Mouse (Mus musculus) hindbrain, embryonic 10.5 days (tissue): ENCODE measurements around the gene Fam43a. TPM values are rescaled to one million over a fixed set of nuclear protein-coding genes. Genes with fewer than 3 reads are reported as not detected.

Source experiments
- DNase-seq: peaks from one replicate; pipeline ENCODE4 v3.0.0-alpha.2; 2017; ENCODE audit warnings: low spot score
- H3K27ac ChIP-seq: fragments of 300-500 bp; sonication (generic); 2 replicates; pipeline ENCODE4 v1.5.1; 2016; ENCODE audit warnings: mild to moderate bottlenecking, moderate library complexity
- H3K27me3 ChIP-seq: fragments of 300-500 bp; sonication (generic); 2 replicates; pipeline ENCODE4 v1.6.1; 2016; ENCODE audit warnings: mild to moderate bottlenecking; ENCODE audit not compliant: poor library complexity, insufficient read depth, severe bottlenecking
- H3K36me3 ChIP-seq: fragments of 300-500 bp; sonication (generic); 2 replicates; pipeline ENCODE4 v1.6.1; 2016; ENCODE audit warnings: mild to moderate bottlenecking, moderate library complexity
- H3K4me1 ChIP-seq: fragments of 300-500 bp; sonication (generic); replicated peaks from 2 replicates; pipeline ENCODE4 v1.6.1; 2016; ENCODE audit warnings: mild to moderate bottlenecking
- H3K4me3 ChIP-seq: fragments of 300-500 bp; sonication (generic); 2 replicates; pipeline ENCODE4 v1.5.1; 2016; ENCODE audit warnings: mild to moderate bottlenecking, moderate library complexity
- H3K9me3 ChIP-seq: fragments of 300-500 bp; sonication (generic); 2 replicates; pipeline ENCODE4 v1.6.1; 2016; ENCODE audit warnings: mild to moderate bottlenecking, moderate library complexity
- WGBS: fragments of 180-500 bp; shearing (Covaris S2); methylation state at CpG from one replicate; pipeline ENCODE4 v1.1.7; 2016; 5-methylcytosine and 5-hydroxymethylcytosine counted together
- polyA plus RNA-seq: library from polyadenylated mRNA; unstranded; fragments of >200 nt; fragmentation: Nextera tagmentation; extraction: Ambion mirVana; gene quantifications from 2 replicates; pipeline ENCODE4 v1.2.1, GENCODE M21; 2016

Fam43a gene
- polyA plus RNA-seq, 1 experiment from 2014 or later: 16.6 TPM

DNA sequence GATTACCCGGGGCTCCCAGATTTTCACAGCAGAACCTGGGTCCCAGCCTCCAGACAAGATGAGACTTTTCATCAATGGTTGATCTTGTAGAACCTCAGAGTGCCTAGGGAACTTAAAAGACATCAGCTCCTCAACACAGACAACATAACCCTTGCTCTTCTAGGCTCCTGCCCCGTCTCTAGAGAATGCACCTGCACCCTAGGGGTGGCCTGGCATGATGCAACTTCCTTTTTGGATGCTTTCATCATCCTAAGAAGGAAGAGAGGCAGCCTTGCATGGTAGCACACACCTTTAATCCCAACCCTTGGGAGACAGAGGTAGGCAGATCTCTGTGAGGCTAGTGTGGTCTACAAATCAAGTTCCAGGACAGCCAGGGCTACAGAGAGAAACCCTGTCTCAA is 25.1 kb downstream of the Fam43a start:
- Histone ChIP-seq H3K9me3 (no peaks in the 10 kb centered on the region), H3K27ac (no peak overlapping the region), H3K36me3 (no peaks in the 10 kb centered on the region), H3K4me3 (no peak overlapping the region), H3K27me3 (no peaks in the 10 kb centered on the region), H3K4me1 (peaks cover 5% of the 10 kb centered on the region)
- no peak for DNase-seq
- WGBS: 82% methylated on average over 2 of the region's 2 CpGs

DNA sequence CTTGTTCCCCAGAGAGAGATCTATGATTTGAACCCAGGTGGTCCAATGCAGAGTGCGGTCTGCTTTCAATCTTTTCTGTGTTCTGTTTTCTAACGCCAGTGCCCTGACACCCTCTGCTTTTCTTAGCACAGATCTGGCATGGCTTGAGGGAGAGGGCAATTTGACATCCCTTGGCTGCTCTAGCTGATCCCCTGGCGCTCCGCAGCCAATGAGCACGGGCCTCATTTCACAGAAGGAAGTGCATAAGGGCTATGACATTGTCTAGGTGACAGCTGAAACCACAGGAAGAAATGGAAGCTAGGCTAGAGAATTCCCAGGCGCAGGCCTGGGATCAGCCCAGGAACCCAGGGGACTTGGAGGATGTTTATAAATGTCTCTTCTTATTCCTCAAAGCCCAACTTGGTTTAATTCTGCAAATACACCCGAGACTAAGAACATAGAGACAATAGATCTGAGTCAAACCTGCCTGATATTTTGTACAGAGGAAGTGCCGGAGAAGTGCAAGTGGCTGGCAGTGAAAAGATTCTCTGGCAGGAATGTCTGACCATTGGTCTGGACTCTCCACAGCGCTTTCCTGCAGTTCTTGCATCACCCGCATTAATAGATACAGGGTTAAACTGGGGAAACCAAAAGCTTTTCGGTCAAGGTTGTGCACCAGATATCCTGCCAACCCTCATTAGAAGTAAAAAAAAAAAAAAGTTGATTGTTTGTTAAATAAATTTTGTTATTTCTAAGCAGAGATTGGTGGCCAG is 28.2 kb downstream of the Fam43a start:
- Histone ChIP-seq H3K4me3 (no peak overlapping the region), H3K36me3 (no peaks in the 10 kb centered on the region), H3K27ac (peak overlapping the region; percentile 53; the same call in 1 of the 2 replicates), H3K27me3 (no peaks in the 10 kb centered on the region), H3K4me1 (peaks cover 5% of the 10 kb centered on the region), H3K9me3 (no peaks in the 10 kb centered on the region)
- 72% methylated on average over 11 of the region's 11 CpGs for WGBS
- DNase-seq: no peak

DNA sequence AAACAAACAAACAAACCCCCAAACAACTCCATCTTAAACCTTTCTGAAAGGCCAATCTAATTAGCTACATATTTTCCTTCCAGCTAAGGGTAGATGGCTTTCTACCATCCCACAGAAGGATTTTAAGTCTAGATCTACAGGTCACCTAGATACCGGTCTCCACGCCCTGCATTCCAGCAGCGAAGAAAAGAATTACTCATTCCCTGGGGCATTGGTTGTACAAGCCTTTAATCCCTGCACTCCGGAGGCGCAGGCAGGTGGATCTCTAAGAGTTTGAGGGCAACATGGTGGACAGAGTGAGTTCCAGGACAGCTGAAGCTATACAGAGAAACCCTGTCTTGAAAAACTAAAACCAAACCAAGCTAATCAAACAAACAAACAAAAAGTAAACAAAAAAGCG is 28.9 kb downstream of the Fam43a start:
- no peak for DNase-seq

DNA sequence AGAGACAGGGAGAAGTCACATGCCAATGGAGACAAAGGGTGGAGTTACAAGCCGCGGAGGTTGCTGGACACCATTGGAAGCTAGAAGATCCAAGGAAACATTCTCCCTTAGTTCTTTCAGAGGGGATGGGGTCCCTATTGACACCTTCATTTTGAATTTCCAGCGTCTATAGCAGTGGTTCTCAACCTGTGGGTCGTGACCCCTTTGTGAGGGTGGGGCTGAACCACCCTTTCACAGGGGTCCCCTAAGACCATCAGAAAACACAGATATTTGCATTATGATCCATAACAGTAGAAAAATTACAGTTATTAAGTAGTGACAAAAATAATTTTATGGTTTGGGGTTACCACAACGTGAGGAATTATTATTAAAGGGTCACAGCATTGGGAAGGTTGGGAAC is 30.0 kb downstream of the Fam43a start:
- H3K9me3 ChIP-seq: no peaks in the 10 kb centered on the region
- DNase-seq: no peak
- H3K36me3 ChIP-seq: no peaks in the 10 kb centered on the region
- H3K27me3 ChIP-seq: no peaks in the 10 kb centered on the region
- no peak overlapping the region for H3K27ac ChIP-seq
- no peak overlapping the region for H3K4me3 ChIP-seq
- peaks cover 14% of the 10 kb centered on the region for H3K4me1 ChIP-seq
- 90% methylated on average over 5 of the region's 5 CpGs for WGBS

More for the DNA sequence above, 28.9 kb downstream of the Fam43a start:
- Histone ChIP-seq H3K4me3 (no peak overlapping the region), H3K36me3 (no peaks in the 10 kb centered on the region), H3K9me3 (no peaks in the 10 kb centered on the region), H3K27ac (no peak overlapping the region), H3K27me3 (no peaks in the 10 kb centered on the region), H3K4me1 (peaks cover 5% of the 10 kb centered on the region)
- WGBS: 67% methylated on average over 6 of the region's 6 CpGs

DNA sequence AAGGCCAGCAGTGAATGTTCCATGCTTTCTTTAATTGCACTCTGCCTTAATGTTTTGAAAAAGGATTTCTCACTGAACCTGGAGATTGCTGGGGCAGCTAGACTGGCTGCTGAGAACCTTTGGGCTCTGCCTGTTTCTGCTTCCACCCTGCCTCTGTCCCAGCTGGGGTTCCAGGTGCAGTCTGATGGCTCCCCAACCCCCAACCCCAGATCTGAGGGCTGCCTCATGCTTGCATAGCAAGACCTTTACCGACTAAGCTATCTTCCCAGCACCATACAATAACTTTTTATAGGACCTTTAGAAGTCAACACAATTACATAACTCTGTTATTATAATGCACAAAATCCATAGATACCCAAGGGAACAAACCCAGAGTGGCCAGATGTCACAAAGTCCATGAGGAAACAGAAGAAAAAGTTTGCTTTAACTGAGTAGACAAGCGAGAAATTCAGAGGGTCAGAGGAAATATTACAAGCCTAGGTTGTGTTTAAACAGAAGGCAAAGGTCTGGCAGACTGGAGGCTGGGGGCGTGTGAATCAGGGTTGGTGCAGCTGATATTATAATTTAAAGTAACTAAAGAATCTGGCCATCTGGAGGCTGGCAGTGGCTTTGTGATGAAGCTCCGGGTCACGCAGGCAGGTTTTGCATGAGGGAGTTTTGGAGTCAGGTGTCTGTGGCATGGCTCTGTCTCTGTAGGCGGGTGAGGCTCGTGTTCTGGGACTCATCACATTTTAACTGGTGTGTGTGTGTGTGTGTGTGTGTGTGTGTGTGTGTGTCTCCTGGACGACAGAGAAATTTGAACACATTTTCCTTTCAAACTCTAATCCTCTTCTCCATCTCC is 34.6 kb downstream of the Fam43a start:
- DNase-seq: no peak

DNA sequence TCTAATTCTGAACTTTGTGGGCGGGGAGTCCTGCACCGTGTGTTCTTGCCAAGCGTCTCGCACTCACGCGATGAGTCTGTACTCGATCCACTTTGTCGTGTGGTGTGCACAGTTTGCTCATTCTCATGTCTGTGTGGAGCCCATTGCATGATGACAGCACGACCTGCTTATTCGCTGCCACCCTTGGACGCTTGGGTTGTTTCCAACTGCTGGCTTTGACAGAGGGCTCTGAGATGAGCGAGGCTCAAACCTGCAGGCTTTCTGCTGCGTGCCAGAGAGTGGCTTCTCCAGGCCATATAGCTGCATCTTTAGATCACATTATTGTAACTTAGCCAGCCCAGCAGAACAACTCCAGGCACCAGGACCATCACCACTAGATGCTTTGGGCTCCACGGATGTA is 39.1 kb downstream of the Fam43a start:
- H3K36me3 ChIP-seq: no peaks in the 10 kb centered on the region
- H3K27me3 ChIP-seq: no peaks in the 10 kb centered on the region
- H3K27ac ChIP-seq: no peak overlapping the region
- 95% methylated on average over 14 of the region's 14 CpGs for WGBS
- no peak overlapping the region for H3K4me3 ChIP-seq
- peaks cover 3% of the 10 kb centered on the region for H3K9me3 ChIP-seq
- peaks cover 19% of the 10 kb centered on the region for H3K4me1 ChIP-seq
- DNase-seq: no peak

More for the DNA sequence above, 34.6 kb downstream of the Fam43a start:
- Histone ChIP-seq H3K9me3 (no peaks in the 10 kb centered on the region), H3K4me3 (no peak overlapping the region), H3K27me3 (no peaks in the 10 kb centered on the region), H3K36me3 (no peaks in the 10 kb centered on the region), H3K4me1 (peaks cover 15% of the 10 kb centered on the region), H3K27ac (no peak overlapping the region)
- WGBS: 63% methylated on average over 8 of the region's 8 CpGs

DNA sequence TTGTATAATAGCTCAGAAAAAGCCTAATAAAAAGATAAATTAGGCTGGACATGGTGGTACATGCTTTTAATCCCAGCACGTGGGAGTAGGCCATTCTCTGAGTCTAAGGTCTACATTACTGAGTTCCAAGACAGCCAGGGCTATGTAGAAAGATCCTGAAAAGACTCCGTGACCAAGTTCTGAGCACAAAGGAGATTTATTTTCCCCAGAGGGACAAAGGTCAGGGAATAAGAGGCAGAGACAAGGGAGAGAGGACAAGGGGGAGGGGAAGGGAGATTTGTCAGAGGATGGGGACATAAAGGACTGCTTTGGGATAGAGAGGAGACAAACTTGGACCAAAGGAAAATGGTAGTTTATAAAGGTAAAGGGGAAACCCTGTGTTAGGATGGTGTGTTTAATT is 41.1 kb downstream of the Fam43a start:
- H3K36me3 ChIP-seq: no peaks in the 10 kb centered on the region
- H3K4me1 ChIP-seq: 0 out of 2 replicates have a peak, but pooled peaks cover 4% of the 10 kb centered on the region
- no peak overlapping the region for H3K27ac ChIP-seq
- 34% methylated on average over 2 of the region's 2 CpGs for WGBS
- H3K9me3 ChIP-seq: peaks cover 3% of the 10 kb centered on the region
- H3K27me3 ChIP-seq: no peaks in the 10 kb centered on the region
- no peak overlapping the region for H3K4me3 ChIP-seq
- no peak for DNase-seq

DNA sequence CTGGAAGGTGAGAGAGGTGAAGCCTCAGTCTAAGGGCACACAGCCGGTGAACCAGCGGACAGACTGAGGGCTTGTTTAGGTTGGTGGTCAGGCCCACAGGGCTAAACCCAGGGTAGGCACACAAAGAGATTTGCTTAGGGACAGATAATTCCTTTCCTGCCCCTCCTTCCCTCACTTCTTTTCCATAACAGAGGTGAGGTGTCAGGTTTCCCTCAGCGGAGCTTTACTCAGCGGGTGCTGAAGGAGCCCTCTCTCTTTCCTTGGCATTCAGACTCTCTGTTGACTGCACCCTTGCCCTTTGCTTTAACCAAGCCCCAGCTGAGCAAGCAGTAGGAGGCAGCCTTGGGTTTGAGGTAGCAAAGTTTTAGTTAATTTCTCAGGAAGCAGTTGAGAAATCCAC is 41.9 kb downstream of the Fam43a start:
- Histone ChIP-seq H3K9me3 (peaks cover 3% of the 10 kb centered on the region), H3K4me1 (peaks cover 11% of the 10 kb centered on the region), H3K4me3 (no peak overlapping the region), H3K27ac (no peak overlapping the region), H3K27me3 (no peaks in the 10 kb centered on the region), H3K36me3 (no peaks in the 10 kb centered on the region)
- 19% methylated on average over 4 of the region's 4 CpGs for WGBS
- DNase-seq: no peak

DNA sequence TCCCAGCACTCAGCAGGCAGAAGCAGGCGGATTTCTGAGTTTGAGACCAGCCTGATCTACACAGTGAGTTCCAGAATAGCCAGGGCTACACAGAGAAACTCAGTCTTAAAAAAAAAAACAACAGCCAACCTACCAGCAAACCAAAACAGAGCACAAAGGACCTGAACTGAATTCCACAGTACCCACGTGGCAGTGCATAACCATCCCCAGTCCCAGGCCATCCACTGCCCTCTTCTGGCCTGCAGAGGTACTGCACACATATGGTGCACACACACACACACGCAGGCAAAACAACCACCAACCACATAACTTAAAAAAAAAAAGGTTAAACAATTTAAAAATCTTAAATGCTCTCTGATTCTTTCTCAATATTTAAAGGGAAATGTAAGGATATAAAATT is 42.7 kb downstream of the Fam43a start:
- no peak for DNase-seq
- 77% methylated on average over 3 of the region's 3 CpGs for WGBS
- Histone ChIP-seq H3K27me3 (no peaks in the 10 kb centered on the region), H3K4me1 (peaks cover 12% of the 10 kb centered on the region), H3K36me3 (no peaks in the 10 kb centered on the region), H3K27ac (no peak overlapping the region), H3K4me3 (no peak overlapping the region), H3K9me3 (peaks cover 3% of the 10 kb centered on the region)

DNA sequence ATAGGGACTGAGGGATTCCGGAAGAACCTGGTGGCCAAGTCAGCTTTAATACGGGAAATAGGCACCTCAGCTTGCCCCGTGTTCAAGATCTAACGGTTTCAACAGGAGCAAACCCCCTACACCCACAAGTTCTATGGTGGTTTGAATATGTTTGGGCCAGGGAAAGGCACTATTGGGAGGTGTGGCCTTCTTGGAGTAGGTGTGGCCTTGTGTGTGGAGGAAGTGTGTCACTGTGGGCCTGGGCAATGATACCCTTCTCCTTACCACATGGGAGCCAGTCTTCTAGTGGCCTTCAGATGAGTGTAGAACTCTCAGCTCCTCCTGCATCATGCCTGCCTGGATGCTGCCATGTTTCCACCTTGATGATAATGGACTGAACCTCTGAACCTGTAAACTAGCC is 45.5 kb downstream of the Fam43a start:
- Histone ChIP-seq H3K4me3 (no peak overlapping the region), H3K9me3 (peaks cover 9% of the 10 kb centered on the region), H3K27ac (no peak overlapping the region), H3K36me3 (no peaks in the 10 kb centered on the region), H3K27me3 (no peaks in the 10 kb centered on the region), H3K4me1 (peaks cover 12% of the 10 kb centered on the region)
- DNase-seq: no peak
- 95% methylated on average over 4 of the region's 4 CpGs for WGBS

DNA sequence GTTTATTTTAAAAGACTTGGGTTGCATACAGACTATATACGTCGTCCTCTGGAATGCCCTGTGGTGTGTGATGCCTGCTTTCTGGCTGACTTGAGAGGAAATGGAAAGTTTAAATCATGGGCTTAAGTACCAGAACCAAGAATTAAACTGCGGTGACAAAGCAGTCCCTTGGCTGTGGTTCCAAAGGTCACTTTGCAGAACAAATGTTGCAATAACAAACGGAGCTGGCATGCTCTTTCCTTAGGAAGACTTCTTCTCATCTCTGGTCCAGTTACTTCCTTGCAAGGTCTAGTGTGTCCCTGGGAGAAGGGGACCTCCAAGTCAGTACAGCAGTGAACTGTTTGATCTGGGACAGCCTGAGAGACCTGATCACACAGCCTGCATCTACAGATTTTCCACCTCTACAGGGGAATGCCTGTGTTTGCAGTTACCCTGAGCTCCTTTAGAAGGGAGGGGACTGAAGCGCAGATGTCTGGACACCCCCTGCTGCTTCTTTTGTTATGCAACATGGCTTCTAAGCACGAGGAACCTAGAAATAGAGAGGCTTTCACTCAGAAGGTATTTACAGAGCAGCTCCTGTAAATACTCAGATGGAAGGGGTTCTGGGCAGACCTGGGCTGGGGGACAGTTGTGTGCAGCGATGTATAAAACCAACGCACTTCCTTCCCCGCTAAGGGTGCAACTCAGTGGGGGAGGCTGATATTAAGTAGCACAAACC is 46.5 kb downstream of the Fam43a start:
- H3K36me3 ChIP-seq: no peaks in the 10 kb centered on the region
- H3K4me3 ChIP-seq: no peak overlapping the region
- H3K27me3 ChIP-seq: no peaks in the 10 kb centered on the region
- no peak overlapping the region for H3K27ac ChIP-seq
- DNase-seq: no peak
- peaks cover 8% of the 10 kb centered on the region for H3K4me1 ChIP-seq
- H3K9me3 ChIP-seq: peaks cover 9% of the 10 kb centered on the region
- WGBS: 29% methylated on average over 9 of the region's 9 CpGs

DNA sequence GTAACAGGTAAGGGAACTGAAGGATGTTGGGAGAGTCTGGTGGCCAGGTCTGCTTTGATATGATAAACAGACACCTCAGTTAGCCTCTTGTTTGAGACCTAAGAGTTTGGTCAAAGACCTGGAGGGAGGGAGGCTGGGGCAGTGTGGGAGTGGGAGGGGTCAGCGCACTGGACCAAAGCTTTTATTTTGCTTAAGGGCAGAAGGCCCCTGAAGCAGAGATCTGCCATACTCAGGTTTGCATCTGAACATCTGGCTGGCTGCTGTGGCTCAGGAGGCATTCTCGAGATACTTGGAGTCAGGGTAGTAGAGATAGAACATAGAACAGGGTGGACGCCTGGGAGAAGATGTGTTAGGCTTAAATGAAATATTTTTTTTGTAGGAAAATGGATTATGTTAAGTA is 47.3 kb downstream of the Fam43a start:
- H3K27me3 ChIP-seq: no peaks in the 10 kb centered on the region
- 75% methylated on average over 3 of the region's 3 CpGs for whole genome bisulfite sequencing
- H3K4me3 ChIP-seq: no peak overlapping the region
- H3K9me3 ChIP-seq: peaks cover 9% of the 10 kb centered on the region
- no peak overlapping the region for H3K27ac ChIP-seq
- DNase-seq: no peak
- peaks cover 8% of the 10 kb centered on the region for H3K4me1 ChIP-seq
- H3K36me3 ChIP-seq: no peaks in the 10 kb centered on the region

DNA sequence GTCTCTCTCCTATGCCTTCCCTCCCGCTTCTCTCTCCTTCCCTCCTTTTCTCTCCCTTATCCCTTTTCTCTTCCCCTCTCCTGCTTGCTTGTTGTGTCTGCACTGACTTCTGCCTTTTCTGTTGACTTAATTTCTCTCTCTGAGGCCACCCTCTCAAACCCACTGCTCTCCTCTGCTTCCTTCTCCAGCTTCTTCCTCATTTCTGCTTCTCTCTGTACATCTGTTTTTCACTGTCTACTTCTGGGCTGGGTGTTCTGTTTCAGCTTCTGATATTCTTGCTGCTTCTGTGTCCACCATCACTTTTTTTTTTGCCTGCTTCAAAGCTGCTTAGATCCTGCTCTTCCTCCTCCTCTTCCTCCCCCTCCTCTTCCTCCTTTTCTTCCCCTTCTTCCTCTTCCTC is 51.8 kb downstream of the Fam43a start:
- no peak for DNase-seq
- H3K9me3 ChIP-seq: peaks cover 6% of the 10 kb centered on the region; the same call in 1 of the 2 replicates
- WGBS: 83% methylated on average over 1 of the region's 1 CpGs
- no peaks in the 10 kb centered on the region for H3K36me3 ChIP-seq
- no peak overlapping the region for H3K4me3 ChIP-seq
- H3K27ac ChIP-seq: no peak overlapping the region
- peaks cover 12% of the 10 kb centered on the region for H3K4me1 ChIP-seq
- no peaks in the 10 kb centered on the region for H3K27me3 ChIP-seq
